Mouse (Mus musculus): ENCODE results near the gene Gm13272.
"Not testable (repeated sequence)": the region's sequence is repeated elsewhere in the genome, so short reads cannot be mapped to it uniquely, and the experiment has no call there.

Gm13272 gene

GRCm38 (mm10) chr4:88788402-88788801 lies 8.8 kb downstream of the Gm13272 start, which contains the start of gene Gm13277:
TSS of gene Gm13277 (plus strand) at chr4:88788632.
- DNase-seq: peak; percentile 61

GRCm38 (mm10) chr4:88791250-88791649 lies 11.6 kb downstream of the Gm13272 start, which contains the start of gene Gm13278:
TSS of gene Gm13278 (plus strand) at chr4:88791550.
- DNase-seq: not testable (repeated sequence)

DNA sequence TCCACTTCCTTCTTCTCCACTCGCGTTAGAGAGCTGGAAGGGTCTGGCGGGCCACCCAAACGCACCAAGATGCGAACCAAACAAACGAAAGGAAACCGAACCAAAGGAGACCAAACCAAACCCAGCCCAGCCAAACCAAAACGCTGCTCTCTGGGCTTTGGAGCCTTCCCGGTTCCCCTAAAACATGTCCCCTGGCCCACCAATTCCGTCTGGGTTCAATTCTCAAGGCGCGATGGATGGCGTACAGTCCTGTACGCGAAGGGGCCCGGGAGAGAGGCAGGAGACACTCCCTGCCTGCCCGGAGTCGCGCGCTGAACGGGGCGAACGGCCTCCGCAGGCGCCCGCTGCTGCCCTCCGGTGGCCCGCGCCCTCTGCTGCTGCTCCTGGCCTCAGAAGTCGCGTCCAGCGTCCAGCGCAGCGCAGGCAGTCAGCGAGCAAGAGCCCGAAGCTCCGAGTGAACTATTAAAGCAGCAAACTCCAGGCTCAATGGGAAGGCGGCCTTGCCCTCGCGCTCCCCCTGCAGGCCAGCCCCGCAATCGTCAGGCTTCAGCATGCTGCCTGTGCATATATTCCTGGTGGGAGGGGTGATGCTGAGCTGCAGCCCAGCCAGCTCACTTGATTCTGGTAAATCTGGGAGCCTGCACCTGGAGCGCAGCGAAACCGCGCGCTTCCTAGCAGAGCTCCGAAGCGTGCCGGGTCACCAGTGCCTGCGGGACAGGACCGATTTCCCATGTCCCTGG lies 14.5 kb downstream of the Gm13272 start, which contains the start of gene Gm13275:
Gene Gm13275, plus strand, starts transcription at position 552 of the 740 bp plus-strand sequence.
- DNase-seq: peak; percentile 73

DNA sequence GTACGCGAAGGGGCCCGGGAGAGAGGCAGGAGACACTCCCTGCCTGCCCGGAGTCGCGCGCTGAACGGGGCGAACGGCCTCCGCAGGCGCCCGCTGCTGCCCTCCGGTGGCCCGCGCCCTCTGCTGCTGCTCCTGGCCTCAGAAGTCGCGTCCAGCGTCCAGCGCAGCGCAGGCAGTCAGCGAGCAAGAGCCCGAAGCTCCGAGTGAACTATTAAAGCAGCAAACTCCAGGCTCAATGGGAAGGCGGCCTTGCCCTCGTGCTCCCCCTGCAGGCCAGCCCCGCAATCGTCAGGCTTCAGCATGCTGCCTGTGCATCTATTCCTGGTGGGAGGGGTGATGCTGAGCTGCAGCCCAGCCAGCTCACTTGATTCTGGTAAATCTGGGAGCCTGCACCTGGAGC lies 17.4 kb downstream of the Gm13272 start, which contains the start of gene Gm13279:
Gene Gm13279, plus strand, starts transcription at position 301 of the 400 bp plus-strand sequence.
- not testable (repeated sequence) for DNase-seq

DNA sequence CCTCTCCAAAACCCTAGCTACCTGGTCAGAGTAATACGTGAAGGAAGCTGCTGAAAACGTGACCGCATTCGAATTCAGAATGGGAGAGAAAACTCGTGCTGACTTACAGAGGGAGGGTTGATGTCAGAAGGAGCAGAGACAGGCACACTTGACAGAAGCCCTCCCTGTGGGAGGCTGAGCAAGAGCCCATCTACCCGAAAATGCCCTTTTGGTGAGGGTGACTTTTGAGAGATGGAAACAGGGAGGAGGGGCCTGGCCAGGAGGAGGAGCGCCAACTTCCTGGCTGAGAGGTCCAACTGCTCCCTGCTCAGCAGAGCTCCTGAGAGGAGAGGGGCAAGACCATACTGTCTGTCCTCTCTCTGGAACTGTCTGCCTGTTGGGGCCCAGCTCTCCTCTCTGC lies 19.7 kb downstream of the Gm13272 start, which contains the start of gene Gm13285:
Gene Gm13285, plus strand, starts transcription at position 301 of the 400 bp plus-strand sequence.
- not testable (repeated sequence) for DNase-seq

DNA sequence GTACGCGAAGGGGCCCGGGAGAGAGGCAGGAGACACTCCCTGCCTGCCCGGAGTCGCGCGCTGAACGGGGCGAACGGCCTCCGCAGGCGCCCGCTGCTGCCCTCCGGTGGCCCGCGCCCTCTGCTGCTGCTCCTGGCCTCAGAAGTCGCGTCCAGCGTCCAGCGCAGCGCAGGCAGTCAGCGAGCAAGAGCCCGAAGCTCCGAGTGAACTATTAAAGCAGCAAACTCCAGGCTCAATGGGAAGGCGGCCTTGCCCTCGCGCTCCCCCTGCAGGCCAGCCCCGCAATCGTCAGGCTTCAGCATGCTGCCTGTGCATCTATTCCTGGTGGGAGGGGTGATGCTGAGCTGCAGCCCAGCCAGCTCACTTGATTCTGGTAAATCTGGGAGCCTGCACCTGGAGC lies 23.3 kb downstream of the Gm13272 start, which contains the start of gene Gm13287:
Gene Gm13287, plus strand, starts transcription at position 301 of the 400 bp plus-strand sequence.
- DNase-seq: not testable (repeated sequence)

DNA sequence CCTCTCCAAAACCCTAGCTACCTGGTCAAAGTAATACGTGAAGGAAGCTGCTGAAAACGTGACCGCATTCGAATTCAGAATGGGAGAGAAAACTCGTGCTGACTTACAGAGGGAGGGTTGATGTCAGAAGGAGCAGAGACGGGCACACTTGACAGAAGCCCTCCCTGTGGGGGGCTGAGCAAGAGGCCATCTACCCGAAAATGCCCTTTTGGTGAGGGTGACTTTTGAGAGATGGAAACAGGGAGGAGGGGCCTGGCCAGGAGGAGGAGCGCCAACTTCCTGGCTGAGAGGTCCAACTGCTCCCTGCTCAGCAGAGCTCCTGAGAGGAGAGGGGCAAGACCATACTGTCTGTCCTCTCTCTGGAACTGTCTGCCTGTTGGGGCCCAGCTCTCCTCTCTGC lies 25.6 kb downstream of the Gm13272 start, which contains the start of gene Gm13288:
Gene Gm13288, plus strand, starts transcription at position 301 of the 400 bp plus-strand sequence.
- DNase-seq: not testable (repeated sequence)

DNA sequence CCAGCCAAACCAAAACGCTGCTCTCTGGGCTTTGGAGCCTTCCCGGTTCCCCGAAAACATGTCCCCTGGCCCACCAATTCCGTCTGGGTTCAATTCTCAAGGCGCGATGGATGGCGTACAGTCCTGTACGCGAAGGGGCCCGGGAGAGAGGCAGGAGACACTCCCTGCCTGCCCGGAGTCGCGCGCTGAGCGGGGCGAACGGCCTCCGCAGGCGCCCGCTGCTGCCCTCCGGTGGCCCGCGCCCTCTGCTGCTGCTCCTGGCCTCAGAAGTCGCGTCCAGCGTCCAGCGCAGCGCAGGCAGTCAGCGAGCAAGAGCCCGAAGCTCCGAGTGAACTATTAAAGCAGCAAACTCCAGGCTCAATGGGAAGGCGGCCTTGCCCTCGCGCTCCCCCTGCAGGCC lies 26.1 kb downstream of the Gm13272 start:
- peak; percentile 17 for DNase-seq

- DNase-seq: no peak
These were observed 36.3 kb downstream of the Gm13272 start, which contains the start of gene Ifna7 for GRCm38 (mm10) chr4:88815928-88816327. TSS of gene Ifna7 (plus strand) at chr4:88816228.

- DNase-seq: no peak
These were observed 40.0 kb downstream of the Gm13272 start, which contains the start of gene Ifna11 for GRCm38 (mm10) chr4:88819659-88820058. TSS of gene Ifna11 (plus strand) at chr4:88819959.

GRCm38 (mm10) chr4:88822995-88823394 lies 43.3 kb downstream of the Gm13272 start:
- no peak for DNase-seq

DNA sequence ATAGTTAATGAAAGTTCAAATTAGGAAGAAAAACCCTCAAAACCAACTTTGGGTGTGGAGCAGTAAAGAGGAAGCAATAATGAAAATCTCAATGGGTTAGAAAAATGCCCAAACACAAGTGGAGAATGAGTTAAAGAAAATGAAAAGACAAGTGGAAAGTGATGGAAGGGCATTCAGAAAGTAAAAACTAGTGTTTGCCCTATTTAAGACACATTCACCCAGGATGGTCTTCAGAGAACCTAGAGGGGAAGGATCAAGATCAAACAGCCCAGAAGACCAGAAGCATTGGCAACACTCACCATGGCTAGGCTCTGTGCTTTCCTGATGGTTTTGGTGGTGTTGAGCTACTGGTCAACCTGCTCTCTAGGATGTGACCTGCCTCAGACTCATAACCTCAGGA lies 47.5 kb downstream of the Gm13272 start, which contains the start of gene Ifna6:
Gene Ifna6, plus strand, starts transcription at position 301 of the 400 bp plus-strand sequence.
- not testable (repeated sequence) for DNase-seq
